Mouse (Mus musculus): ENCODE measurements around the gene Dpp6. TPM values are rescaled to one million over a fixed set of nuclear protein-coding genes. Genes with fewer than 3 reads are reported as not detected.

Dpp6 gene
- polyA plus RNA-seq, 1 experiment from 2014 or later, result 1.0 TPM

DNA sequence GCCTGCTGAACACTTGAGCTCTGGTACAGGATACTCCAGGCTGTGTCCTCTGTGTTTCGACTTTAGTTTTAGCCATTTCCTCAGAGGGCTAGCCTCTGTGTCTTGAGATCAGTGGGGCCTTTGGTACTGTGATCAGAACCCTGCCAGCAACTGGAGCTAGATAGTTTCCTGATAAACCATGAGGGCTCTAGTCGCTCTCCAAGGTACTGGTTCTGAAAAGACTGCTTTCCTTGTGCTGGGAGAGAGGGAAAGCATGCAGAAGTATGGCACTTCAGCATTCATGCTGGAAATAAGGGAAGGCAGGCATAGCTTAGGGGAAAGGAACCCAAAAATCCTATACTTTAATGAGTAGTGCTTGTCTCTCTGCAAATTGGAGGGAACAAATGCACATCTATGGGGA is 548.9 kb downstream of the Dpp6 start:
- H3K9me3 ChIP-seq (ENCODE audit: control insufficient read depth, low read length), result no peaks in the 10 kb centered on the region
- no peaks in the 10 kb centered on the region for H3K4me1 ChIP-seq (replicated peaks; ENCODE audit: control insufficient read depth, insufficient read depth)
- H3K4me2 ChIP-seq (replicated peaks; ENCODE audit: low read depth), result no peak overlapping the region
- DNase-seq (ENCODE audit: low spot score) (no peak), ATAC-seq (ENCODE audit: low FRiP score, low TSS enrichment) (no peak)
- no peak overlapping the region for H3K4me3 ChIP-seq (ENCODE audit: low read depth, low read length)
- TF ChIP-seq EP300 (optimal IDR thresholded peaks at IDR 0.05) (no peak), CTCF (IDR thresholded peaks at IDR 0.05; ENCODE audit: low read depth) (no peak)
- no peaks in the 10 kb centered on the region for H3K27me3 ChIP-seq (ENCODE audit: control insufficient read depth, insufficient read depth, low read length)
- H3K36me3 ChIP-seq (ENCODE audit: control insufficient read depth, insufficient read depth, low read length), result no peaks in the 10 kb centered on the region
- H3K27ac ChIP-seq (replicated peaks), result no peak overlapping the region
- H3K9ac ChIP-seq (ENCODE audit: low read length), result no peak overlapping the region
- WGBS, result 60% methylated on average over 2 of the region's 2 CpGs

DNA sequence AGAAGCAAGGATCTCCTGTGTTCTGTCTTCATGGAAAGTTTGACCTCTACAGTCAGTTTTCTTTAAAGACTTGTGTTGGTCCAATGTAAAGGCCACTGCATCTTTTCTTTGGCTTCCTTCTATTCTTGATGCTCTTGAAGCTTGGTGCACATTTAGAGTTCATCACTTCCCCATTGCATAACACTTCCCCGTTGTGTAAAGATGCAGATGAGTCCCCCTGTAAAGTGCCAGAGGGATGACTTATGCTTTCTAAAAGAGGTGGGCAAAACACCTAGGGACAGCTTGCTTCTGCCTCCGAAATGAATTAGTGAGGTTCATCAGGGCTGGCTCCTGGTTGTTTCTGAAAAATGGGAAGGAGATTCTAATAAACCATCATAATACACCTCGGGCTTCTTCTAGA is 553.8 kb downstream of the Dpp6 start:
- ATAC-seq (ENCODE audit: low FRiP score, low TSS enrichment) (no peak), DNase-seq (ENCODE audit: low spot score) (no peak)
- Histone ChIP-seq H3K9ac (ENCODE audit: low read length) (no peak overlapping the region), H3K4me3 (ENCODE audit: low read depth, low read length) (no peak overlapping the region), H3K27ac (replicated peaks) (no peak overlapping the region), H3K36me3 (ENCODE audit: control insufficient read depth, insufficient read depth, low read length) (no peaks in the 10 kb centered on the region), H3K9me3 (ENCODE audit: control insufficient read depth, low read length) (no peaks in the 10 kb centered on the region), H3K27me3 (ENCODE audit: control insufficient read depth, insufficient read depth, low read length) (no peaks in the 10 kb centered on the region), H3K4me1 (replicated peaks; ENCODE audit: control insufficient read depth, insufficient read depth) (no peaks in the 10 kb centered on the region), H3K4me2 (replicated peaks; ENCODE audit: low read depth) (no peak overlapping the region)
- 65% methylated on average over 3 of the region's 3 CpGs for WGBS
- TF ChIP-seq CTCF (IDR thresholded peaks at IDR 0.05; ENCODE audit: low read depth) (no peak), EP300 (optimal IDR thresholded peaks at IDR 0.05) (no peak)

DNA sequence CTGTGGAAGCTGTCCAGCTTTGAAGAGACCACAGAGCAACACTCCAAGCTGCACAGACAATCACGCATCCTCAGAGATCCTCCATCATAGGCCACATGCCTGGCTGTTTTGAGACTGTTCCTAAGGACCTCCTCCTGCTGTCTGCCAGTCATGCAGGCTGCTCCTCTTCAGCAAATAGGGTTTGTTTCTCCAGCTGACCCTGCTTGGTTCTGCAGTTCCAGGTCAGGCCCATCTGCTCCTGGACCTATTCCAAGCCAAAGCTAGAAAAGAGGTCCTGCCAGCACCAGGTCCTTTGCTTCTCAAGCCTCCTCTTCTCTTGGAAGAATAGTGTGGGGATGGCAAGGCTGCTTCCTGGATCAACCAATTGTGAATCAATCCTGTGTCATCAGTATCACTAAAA is 556.9 kb downstream of the Dpp6 start:
- Histone ChIP-seq H3K27me3 (ENCODE audit: control insufficient read depth, insufficient read depth, low read length) (no peaks in the 10 kb centered on the region), H3K36me3 (ENCODE audit: control insufficient read depth, insufficient read depth, low read length) (no peaks in the 10 kb centered on the region), H3K4me1 (replicated peaks; ENCODE audit: control insufficient read depth, insufficient read depth) (no peaks in the 10 kb centered on the region), H3K9me3 (ENCODE audit: control insufficient read depth, low read length) (no peaks in the 10 kb centered on the region), H3K4me3 (ENCODE audit: low read depth, low read length) (no peak overlapping the region), H3K27ac (replicated peaks) (no peak overlapping the region), H3K4me2 (replicated peaks; ENCODE audit: low read depth) (no peak overlapping the region), H3K9ac (ENCODE audit: low read length) (no peak overlapping the region)
- WGBS, result 86% methylated on average over 1 of the region's 1 CpGs
- TF ChIP-seq CTCF (IDR thresholded peaks at IDR 0.05; ENCODE audit: low read depth) (no peak), EP300 (optimal IDR thresholded peaks at IDR 0.05) (no peak)
- no peak for DNase-seq (ENCODE audit: low spot score)
- ATAC-seq (ENCODE audit: low FRiP score, low TSS enrichment), result no peak

DNA sequence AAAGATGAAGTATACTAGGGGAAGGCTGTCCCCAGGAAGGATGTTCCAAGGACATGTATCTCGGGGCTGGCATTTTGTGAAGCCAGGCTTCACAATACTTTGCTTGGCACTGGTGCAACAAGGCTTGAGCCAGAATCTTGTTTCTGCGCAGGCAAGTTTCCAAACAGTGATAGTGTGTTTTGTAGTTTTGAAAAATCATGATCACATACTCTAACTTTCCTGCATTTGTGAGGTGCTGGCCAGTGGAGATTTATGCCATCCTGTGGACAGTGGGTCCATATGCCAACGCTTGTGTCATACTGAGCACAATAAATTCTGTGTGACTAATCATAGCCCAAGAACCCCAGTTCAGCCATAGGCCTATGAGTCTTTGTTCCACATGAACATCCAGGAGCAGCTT is 558.8 kb downstream of the Dpp6 start:
- no peak for ATAC-seq (ENCODE audit: low FRiP score, low TSS enrichment)
- 78% methylated on average over 3 of the region's 3 CpGs for WGBS
- no peak overlapping the region for H3K4me2 ChIP-seq (replicated peaks; ENCODE audit: low read depth)

DNA sequence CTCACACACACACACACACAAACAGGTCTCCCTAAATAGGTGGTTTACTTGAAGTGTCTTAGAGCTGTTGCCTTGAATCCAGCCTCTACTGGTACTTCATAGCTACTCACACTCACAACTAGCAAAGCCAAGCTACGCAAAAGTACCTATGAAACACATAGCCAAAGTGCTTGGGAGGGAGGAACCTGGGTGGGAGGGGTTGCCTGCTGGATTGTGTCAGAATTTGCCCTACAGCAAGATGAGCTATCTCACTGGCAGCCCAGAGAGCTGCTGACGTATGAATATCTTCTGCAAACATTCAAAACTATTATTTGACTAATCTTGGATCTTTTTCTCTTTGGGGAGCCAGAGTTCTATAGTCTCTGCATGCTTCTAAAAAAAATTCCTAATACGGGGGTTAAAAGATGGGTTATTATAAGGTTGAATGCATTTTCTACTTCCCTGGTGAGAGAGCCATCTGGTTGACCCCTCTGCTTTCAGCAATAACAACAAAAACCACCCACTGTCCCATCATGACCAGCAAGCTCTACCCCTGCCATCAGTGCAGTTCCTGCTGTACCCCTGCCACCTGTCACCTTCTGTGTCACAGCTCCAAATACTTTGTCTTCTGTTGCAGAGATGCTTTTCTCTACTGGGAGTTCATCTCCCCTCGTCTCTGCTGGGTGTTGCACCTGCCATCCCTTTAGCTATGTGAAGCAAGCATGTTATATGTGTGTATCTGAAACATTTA is 563.8 kb downstream of the Dpp6 start:
- H3K9ac ChIP-seq (ENCODE audit: low read length), result no peak overlapping the region

More for the DNA sequence above, 558.8 kb downstream of the Dpp6 start:
- Histone ChIP-seq H3K4me3 (ENCODE audit: low read depth, low read length) (no peak overlapping the region), H3K9ac (ENCODE audit: low read length) (no peak overlapping the region), H3K27ac (replicated peaks) (no peak overlapping the region), H3K9me3 (ENCODE audit: control insufficient read depth, low read length) (no peaks in the 10 kb centered on the region), H3K27me3 (ENCODE audit: control insufficient read depth, insufficient read depth, low read length) (no peaks in the 10 kb centered on the region), H3K4me1 (replicated peaks; ENCODE audit: control insufficient read depth, insufficient read depth) (no peaks in the 10 kb centered on the region), H3K36me3 (ENCODE audit: control insufficient read depth, insufficient read depth, low read length) (no peaks in the 10 kb centered on the region)
- DNase-seq (ENCODE audit: low spot score), result no peak
- TF ChIP-seq EP300 (optimal IDR thresholded peaks at IDR 0.05), result no peak

DNA sequence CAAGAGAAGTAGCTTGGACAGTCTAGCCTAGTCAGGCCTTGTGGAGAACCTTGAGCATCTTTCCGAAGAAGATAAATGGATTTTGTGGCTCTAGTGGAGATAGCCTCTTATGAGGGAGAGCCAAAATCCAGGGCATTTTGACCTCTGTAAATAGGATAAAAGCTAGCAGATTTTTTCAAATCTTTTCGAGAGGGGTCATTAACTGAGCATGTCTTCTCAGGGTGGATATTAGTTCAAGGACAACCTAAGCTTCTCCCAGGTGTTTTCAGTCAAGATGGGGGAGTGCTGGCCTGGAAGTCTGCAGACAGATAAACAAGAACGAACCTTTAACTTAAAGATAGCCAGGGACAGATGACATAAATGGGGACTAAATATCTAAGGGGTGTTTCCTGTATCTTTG is 581.4 kb downstream of the Dpp6 start:
- ATAC-seq (ENCODE audit: low FRiP score, low TSS enrichment), result no peak
- no peaks in the 10 kb centered on the region for H3K9me3 ChIP-seq (ENCODE audit: control insufficient read depth, low read length)
- WGBS, result 65% methylated on average over 3 of the region's 3 CpGs

More for the DNA sequence above, 563.8 kb downstream of the Dpp6 start:
- WGBS, result 62% methylated on average over 4 of the region's 4 CpGs
- DNase-seq (ENCODE audit: low spot score) (no peak), ATAC-seq (ENCODE audit: low FRiP score, low TSS enrichment) (no peak)
- Histone ChIP-seq H3K27me3 (ENCODE audit: control insufficient read depth, insufficient read depth, low read length) (no peaks in the 10 kb centered on the region), H3K4me2 (replicated peaks; ENCODE audit: low read depth) (no peak overlapping the region), H3K36me3 (ENCODE audit: control insufficient read depth, insufficient read depth, low read length) (no peaks in the 10 kb centered on the region), H3K9me3 (ENCODE audit: control insufficient read depth, low read length) (no peaks in the 10 kb centered on the region), H3K4me3 (ENCODE audit: low read depth, low read length) (no peak overlapping the region), H3K4me1 (replicated peaks; ENCODE audit: control insufficient read depth, insufficient read depth) (no peaks in the 10 kb centered on the region), H3K27ac (replicated peaks) (no peak overlapping the region)
- TF ChIP-seq CTCF (IDR thresholded peaks at IDR 0.05; ENCODE audit: low read depth) (no peak), EP300 (optimal IDR thresholded peaks at IDR 0.05) (no peak)

More for the DNA sequence above, 581.4 kb downstream of the Dpp6 start:
- TF ChIP-seq CTCF (IDR thresholded peaks at IDR 0.05; ENCODE audit: low read depth) (no peak), EP300 (optimal IDR thresholded peaks at IDR 0.05) (no peak)
- Histone ChIP-seq H3K36me3 (ENCODE audit: control insufficient read depth, insufficient read depth, low read length) (no peaks in the 10 kb centered on the region), H3K9ac (ENCODE audit: low read length) (no peak overlapping the region), H3K4me1 (replicated peaks; ENCODE audit: control insufficient read depth, insufficient read depth) (no peaks in the 10 kb centered on the region), H3K27ac (replicated peaks) (no peak overlapping the region), H3K4me3 (ENCODE audit: low read depth, low read length) (no peak overlapping the region), H3K4me2 (replicated peaks; ENCODE audit: low read depth) (no peak overlapping the region), H3K27me3 (ENCODE audit: control insufficient read depth, insufficient read depth, low read length) (no peaks in the 10 kb centered on the region)
- no peak for DNase-seq (ENCODE audit: low spot score)
